Mouse (Mus musculus): ENCODE measurements at regions not wholly inside any gene's neighbourhood (a gene's known extent, or its start where the extent isn't known, plus 50 kb on each side); places are given as distances from the start of the nearest gene placed in this dataset.

DNA sequence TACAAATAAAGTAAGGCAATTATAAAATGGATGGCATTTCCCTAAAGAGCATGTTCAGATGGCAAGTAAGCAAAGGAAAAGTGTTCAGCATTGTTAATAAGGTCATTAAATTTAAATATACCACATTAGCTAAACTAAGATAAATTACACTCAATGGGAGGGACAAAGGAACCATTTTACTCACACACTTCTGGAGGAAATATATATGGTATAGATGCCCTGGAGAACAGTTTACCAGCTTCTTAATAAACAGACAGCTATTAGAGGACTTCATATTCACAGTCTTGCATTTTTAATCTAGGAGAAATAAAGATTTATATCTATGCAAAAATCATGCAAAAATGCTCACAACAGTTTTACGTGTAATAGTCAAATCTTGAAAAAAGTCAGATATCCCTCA lies 183.8 kb downstream of the Dthd1 start:
- DNase-seq (ENCODE audit: low spot score in 2 of 2): no peak

DNA sequence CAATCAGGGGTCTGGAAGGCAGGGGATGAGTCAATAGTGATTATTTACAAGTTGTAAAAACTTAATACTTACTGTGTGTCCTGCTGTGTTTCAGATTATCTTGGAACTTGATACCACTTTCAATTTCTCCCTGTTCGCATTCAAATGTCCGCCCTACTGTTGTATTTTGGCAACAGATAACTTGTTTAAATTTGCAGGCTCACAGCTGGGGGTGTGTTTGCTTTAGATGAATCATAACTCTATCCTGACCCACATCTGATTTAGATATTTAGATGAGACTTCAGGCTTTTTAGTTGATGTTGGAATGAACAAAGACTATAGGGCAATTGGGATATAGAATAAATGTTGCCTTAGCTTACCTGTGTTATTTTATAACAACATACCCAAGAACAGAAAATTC lies 220.8 kb downstream of the Dthd1 start:
- DNase-seq (ENCODE audit: low spot score in 2 of 2): no peak

DNA sequence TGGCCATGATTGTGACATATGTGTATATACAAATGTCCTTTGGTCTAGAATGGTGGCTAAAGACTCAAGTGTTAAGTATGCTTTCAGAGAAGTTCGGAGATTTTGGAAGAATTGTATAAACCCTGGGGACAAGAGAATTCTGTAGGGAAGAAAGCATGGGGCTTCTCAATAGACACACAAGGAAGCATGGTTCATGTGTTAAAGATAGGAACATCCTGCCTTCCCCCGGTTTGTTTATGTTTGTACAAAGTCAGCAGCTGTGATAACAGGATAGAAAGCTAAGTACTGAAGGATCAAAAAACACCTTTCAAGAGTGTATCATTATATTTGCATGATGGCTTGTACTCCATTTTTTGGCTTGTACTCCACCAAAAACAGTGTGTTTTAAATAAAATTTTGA lies 232.1 kb downstream of the Dthd1 start:
- no peak for DNase-seq (ENCODE audit: low spot score in 2 of 2)

DNA sequence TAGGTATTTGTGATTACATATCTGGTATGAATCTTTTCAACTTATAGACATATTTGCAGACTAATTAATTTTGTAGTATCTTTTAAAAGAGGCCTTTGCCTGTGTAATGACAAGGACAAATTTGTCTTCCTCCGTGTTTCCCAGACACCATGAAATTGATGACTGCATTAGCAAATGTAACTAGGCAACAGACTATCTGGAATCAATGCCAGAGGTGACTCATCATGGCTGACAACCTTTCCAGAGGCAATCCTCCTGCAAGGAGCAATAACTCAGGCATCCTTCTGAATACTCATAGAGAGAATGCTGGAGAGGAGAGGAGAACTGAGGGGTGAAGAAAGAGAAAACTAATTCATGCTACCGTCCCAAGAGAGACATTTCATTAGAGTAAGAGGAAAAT lies 249.7 kb downstream of the Dthd1 start:
- peak; percentile 11 to 12 for DNase-seq (ENCODE audit: low spot score in 2 of 2)

DNA sequence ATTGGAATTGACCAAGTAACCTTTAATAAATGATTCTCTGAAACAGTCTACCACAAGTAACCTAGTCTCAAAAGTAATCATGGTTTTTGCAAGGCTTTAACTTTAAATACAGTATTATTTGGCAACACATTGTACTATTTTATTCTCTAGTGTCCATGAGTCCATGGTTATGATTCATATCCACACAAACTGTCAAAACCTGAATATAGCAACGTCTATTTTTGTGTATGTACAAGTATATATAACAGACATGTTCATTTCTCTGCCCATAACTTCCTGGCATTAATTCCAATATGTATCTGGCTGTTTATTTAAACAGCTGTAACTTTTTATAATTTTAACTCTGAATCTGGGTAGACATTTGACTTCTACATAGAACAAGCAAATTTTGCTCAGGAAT lies 253.2 kb downstream of the Dthd1 start:
- no peak for DNase-seq (ENCODE audit: low spot score in 2 of 2)

DNA sequence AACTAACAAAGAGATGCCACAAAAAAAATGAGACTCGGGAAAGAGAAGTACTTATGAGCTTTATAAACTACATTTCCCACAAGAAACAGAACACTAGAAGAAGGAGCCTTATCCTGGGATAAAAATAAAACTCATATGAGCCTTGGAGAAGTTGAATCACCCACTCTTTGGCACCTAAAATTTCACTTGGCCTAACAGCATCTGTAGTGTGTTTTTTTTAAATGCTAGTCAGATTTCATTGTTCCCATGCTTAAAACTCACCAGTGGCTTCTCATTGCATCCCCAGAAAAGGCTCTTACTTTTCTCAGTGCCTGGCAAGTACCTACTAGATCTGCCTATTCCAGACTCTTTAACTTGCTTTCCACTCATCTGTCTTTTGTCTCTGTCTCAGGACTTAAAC lies 284.5 kb downstream of the Dthd1 start:
- DNase-seq (ENCODE audit: low spot score in 2 of 2): no peak

DNA sequence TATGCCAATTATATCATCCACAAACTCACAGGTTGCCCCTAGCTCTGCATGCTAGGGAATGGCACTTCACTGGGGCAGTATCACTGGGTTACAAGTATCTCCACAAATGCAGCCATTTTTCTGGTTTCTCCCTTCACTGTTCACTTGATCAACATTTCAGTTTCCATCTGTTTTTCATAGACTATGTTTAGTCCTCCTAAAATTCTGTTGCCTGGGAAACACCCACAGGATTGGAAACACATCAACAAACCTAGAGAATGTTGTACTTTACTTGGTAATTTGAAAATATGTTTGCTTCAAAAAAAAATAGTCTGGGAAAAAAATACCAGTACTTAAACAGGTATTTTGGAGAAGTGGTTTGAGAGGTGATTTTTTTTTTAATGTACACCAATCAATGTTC lies 318.9 kb downstream of the Dthd1 start:
- DNase-seq (ENCODE audit: low spot score in 2 of 2): peak; percentile 8 to 11

DNA sequence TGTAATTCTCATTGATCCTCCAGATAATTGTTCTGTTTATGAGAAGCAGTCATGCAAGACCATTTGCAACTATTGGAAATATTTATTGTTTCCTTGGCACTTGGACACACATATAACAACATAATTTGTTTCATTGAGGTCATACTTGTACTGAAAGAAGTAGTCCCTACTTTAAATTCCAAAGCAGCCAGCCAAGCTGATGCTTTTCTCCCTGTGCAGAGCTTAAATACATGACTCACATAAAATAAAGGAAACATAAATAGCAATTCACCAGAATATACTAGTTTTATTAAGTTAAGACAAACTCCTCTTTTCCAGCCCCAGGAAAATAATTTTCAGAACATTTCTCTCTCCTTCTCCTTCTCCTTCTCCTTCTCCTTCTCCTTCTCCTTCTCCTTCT lies 324.3 kb downstream of the Dthd1 start:
- DNase-seq (ENCODE audit: low spot score in 2 of 2): no peak

DNA sequence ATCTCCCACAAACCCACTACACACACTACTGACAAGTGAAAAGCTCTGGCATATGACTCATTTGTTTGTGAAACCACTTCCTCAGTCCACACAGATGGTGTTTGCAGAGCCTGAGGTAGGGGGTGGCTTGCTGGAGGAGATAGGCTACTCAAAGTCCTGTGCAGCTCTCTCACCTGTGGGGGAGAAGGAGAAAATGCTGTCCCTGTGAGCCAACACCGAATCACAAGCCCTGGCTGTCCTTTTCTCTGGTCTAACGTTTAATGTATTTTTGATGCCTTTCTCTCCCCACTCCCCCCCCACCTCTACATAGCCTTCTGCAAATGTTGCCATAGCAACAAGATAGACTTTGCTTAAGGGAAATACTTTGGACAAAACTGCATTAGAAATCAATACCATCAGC lies 356.1 kb downstream of the Dthd1 start:
- peak; percentile 29 to 32 for DNase-seq (ENCODE audit: low spot score in 2 of 2)

DNA sequence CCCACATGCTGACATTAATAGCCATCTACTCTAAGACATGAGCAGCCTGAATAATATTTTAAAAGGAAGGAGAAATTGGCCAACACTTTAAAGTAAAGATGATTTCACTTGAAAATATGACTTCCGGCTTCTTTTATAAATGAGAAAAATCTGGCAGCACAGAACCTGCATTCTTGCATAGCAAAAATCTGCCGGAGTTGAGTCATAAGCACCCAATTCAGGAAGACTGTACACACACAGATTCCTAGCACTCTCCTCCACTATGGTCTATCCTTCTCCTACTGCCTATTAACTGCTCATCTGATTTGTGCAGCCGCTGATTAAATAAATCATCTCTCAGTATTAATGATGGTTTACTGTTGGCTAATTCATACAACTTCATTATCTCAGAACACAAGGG lies 356.9 kb downstream of the Dthd1 start:
- no peak for DNase-seq (ENCODE audit: low spot score in 2 of 2)

DNA sequence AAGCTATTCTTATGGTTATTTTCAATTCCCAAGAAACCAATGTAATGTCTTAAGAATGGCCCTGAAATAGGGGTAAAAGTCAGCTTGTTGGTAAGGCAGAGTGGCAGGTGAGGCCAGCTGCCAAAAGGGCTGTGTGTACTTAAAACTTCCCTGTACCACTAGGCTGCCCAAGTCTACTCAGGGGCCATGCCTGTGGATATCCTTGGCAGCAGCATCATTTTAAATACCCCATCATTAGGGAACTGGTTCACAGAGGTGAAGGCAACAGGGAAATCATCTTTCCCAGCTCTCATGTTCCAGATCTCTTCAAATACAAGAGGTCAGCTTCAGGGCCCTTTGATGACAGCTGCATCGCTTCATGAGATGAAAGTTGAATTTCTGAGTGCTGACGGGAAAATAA lies 399.8 kb downstream of the Dthd1 start:
- DNase-seq (ENCODE audit: low spot score in 2 of 2): no peak

DNA sequence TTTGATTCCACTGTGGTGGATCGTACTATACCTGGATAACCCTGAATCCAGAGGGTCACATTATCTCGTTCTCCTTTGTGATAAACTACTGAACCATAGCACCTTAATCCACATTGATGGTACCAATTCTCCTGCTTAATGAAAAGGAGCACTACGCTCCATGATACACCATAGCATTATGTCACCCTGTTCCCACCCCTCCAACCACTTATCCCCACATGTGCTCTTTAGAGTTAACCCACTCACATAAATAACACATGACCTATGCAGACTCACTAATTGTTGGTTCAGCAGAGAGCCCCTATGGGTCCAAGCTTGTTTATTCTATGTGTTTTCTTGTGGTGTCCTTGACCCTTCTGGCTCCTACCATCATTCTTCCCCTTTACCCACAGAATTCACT lies 405.8 kb downstream of the Dthd1 start:
- no peak for DNase-seq (ENCODE audit: low spot score in 2 of 2)

DNA sequence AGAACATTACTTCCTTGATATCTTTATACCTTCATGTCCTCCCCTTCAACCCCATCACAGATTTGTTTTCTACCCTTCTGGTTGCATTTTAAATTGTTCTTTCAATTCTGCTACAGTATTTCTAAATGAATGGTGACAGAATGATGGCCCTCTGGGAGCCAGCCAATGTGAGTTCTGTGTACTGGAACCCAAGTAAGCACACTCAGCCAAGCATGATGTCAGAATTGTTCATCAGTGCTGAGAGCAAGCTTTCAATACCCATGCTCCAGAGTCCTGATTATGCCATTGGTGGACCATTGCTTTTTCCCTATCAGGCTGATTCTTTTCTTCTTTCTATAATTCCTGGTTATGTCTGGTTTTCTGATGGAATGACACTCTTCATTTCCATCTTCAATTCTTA lies 386.3 kb upstream of the Nwd2 start:
- peak; percentile 8 to 18 for DNase-seq (ENCODE audit: low spot score in 2 of 2)

All from layer of hippocampus, adult 8-10 months (tissue).